ENCODE assay signal across 13 mouse cellular contexts in the genomic region with DNA sequence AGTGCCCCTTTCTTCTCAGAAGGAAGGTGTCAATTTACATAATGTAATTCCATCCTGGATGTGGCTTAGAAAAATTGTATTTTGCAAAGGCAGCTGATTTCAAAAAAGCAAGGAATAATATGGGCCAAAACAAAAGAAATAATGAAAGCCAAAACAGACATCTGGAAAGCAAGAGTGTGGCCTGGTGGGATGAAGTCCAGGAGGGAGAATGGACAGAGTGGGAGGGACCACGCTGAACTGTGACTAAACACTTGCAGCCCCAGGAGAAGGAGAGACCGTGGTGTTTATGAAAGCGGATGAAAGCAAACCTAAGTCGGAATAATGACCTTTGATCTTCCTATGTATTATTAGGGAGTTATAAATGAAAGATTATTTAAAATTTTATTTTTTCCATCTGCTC. TPM values are rescaled to one million over a fixed set of nuclear protein-coding genes. Genes with fewer than 3 reads are reported as not detected.
"Had no signal": no experiment of that assay in that cellular context is flagged by ENCODE, and none has a peak within 500 bp of the region (broad histone marks: within the 10 kb centered on the region; RNA-seq: fewer than 3 reads in every experiment).

No protein-coding gene starts in this region.

- H3K36me3 ChIP-seq: limb, embryonic 12.5 days; midbrain, embryonic 13.5 days; stomach, embryonic 15.5 days had no signal

- H3K4me1 ChIP-seq: stomach, embryonic 15.5 days had no signal

- H3K27me3 ChIP-seq: limb, embryonic 12.5 days; stomach, embryonic 15.5 days had no signal

- H3K4me3 ChIP-seq: layer of hippocampus, adult 2 months; limb, embryonic 12.5 days; midbrain, embryonic 13.5 days; stomach, embryonic 15.5 days had no signal

- H3K27ac ChIP-seq: layer of hippocampus, adult 2 months; limb, embryonic 12.5 days; liver, embryonic 14.5 days; midbrain, embryonic 13.5 days; stomach, embryonic 15.5 days had no signal

- DNase-seq: kidney, postnatal 4 days; lung, adult 18-20 months; right cerebral cortex, postnatal 14 days; thymus, postnatal 36 days had no signal

- H3K9me3 ChIP-seq: limb, embryonic 12.5 days; midbrain, embryonic 13.5 days; stomach, embryonic 15.5 days had no signal

RNA-seq across cellular contexts. Expression of a gene that starts 52.7 kb away (rescaled TPM):
- total RNA-seq: megakaryocyte-erythroid progenitor cell, adult 5-6 weeks; midbrain, postnatal 0 days had no signal
- polyA plus RNA-seq: limb, embryonic 12.5 days; liver, adult 2 months; spleen, adult 2 months had no signal
